Mouse (Mus musculus) small intestine, adult 2 months (tissue): Measurements from ENCODE around the gene Plcz1.

Source experiments
- CTCF ChIP-seq: fragments of 200-500 bp; IDR thresholded peaks from 2 replicates; pipeline ENCODE4 v1.5.1; 2012; ENCODE audit warnings: low read depth, mild to moderate bottlenecking, control low read depth, inconsistent platforms, low read length, moderate library complexity, mixed read lengths; ENCODE audit not compliant: insufficient replicate concordance, insufficient read length; ENCODE audit errors: extremely low read depth
- POLR2A ChIP-seq: fragments of 200-500 bp; IDR thresholded peaks from 2 replicates; pipeline ENCODE4 v1.6.1; 2012; ENCODE audit warnings: low read depth, mild to moderate bottlenecking, control low read depth, inconsistent platforms, low read length, moderate library complexity

DNA sequence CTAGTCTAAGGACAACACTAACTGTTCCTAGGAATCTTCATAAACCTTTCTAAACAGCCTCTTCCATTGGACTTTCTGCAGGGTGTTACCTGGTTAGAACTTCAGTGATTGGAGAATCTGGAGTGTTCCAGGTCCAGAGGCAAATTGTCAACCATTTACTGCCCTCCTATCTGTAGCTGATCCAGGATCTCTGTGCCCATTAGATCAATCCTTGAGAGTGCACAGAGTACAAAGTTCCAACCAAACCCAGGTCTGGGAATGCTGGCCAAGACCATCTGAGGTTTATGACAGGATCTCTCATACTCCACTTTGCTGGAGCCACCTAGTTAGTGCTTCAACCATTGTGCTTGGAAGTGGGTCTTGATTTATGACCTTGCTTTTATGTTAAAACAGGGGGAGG is 60.2 kb downstream of the Plcz1 start:
- no peak for TF ChIP-seq POLR2A
- TF ChIP-seq CTCF: no peak
